Mouse (Mus musculus): ENCODE results near the gene Slc13a3. TPM values are rescaled to one million over a fixed set of nuclear protein-coding genes. Genes with fewer than 3 reads are reported as not detected.

Gene Slc13a3
- polyA plus RNA-seq, 1 experiment from 2014 or later: 5.5 TPM

Other genes starting within 250 kb of the Slc13a3 start
- gene Cdh22, start 238.4 kb downstream of the Slc13a3 start, polyA plus RNA-seq (2014; fragmentation: Nextera tagmentation; extraction: Ambion mirVana): 15.8 and 18.4 TPM in 2 replicates
- 60.8 and 65.2 TPM in 2 replicates for gene Slc35c2, start 185.4 kb downstream of the Slc13a3 start, polyA plus RNA-seq (2014; fragmentation: Nextera tagmentation; extraction: Ambion mirVana)
- gene Elmo2, start 146.8 kb downstream of the Slc13a3 start, polyA plus RNA-seq (2014; fragmentation: Nextera tagmentation; extraction: Ambion mirVana): 92.3 and 109 TPM in 2 replicates
- gene Zfp663, start 104.5 kb downstream of the Slc13a3 start, polyA plus RNA-seq (2014; fragmentation: Nextera tagmentation; extraction: Ambion mirVana): 8.4 and 10.8 TPM in 2 replicates
- gene Zfp334, start 85.0 kb downstream of the Slc13a3 start, polyA plus RNA-seq (2014; fragmentation: Nextera tagmentation; extraction: Ambion mirVana): 11.7 and 15.7 TPM in 2 replicates
- 0.08 TPM in 1 of 2 replicates, not detected in the other for gene Ocstamp, start 72.8 kb downstream of the Slc13a3 start, polyA plus RNA-seq (2014; fragmentation: Nextera tagmentation; extraction: Ambion mirVana)
- gene Trp53rka, start 20.1 kb upstream of the Slc13a3 start, polyA plus RNA-seq (2014; fragmentation: Nextera tagmentation; extraction: Ambion mirVana): 42.8 and 44.9 TPM in 2 replicates
- gene Slc2a10, start 30.6 kb upstream of the Slc13a3 start, polyA plus RNA-seq (2014; fragmentation: Nextera tagmentation; extraction: Ambion mirVana): 0.94 and 1.8 TPM in 2 replicates
- 3.2 and 3.9 TPM in 2 replicates for gene Eya2, start 121.8 kb upstream of the Slc13a3 start, polyA plus RNA-seq (2014; fragmentation: Nextera tagmentation; extraction: Ambion mirVana)

All from midbrain, embryonic 14.5 days (tissue).